In genomic region chr2:92434375-92434745, GRCm38 (mm10) we compare ENCODE assay signal across 8 mouse cellular contexts. TPM values are rescaled to one million over a fixed set of nuclear protein-coding genes. Genes with fewer than 3 reads are reported as not detected.
A peak's percentile ranks its signal among the peaks of the same experiment; 100 is the strongest.
DNase-seq lines count a peak whose midpoint lies in the region; ATAC-seq and TF ChIP-seq lines count a peak whose summit lies in the region.

No protein-coding gene starts in this region.

- WGBS in kidney, postnatal 0 days: 6% methylated on average over 12 of the region's 12 CpGs
- 9% methylated on average over 12 of the region's 12 CpGs for WGBS in embryonic facial prominence, embryonic 11.5 days
- 11% methylated on average over 12 of the region's 12 CpGs for WGBS in limb, embryonic 11.5 days
- WGBS in neural tube, embryonic 13.5 days: 7% methylated on average over 12 of the region's 12 CpGs

- H3K4me2 ChIP-seq in kidney, postnatal 0 days (ENCODE audit: low read length): peak overlapping the region; percentile 83
- H3K4me2 ChIP-seq in embryonic facial prominence, embryonic 11.5 days (ENCODE audit: low read depth, low read length): peak overlapping the region; percentile 74
- H3K4me2 ChIP-seq in limb, embryonic 11.5 days (ENCODE audit: low read depth, severe bottlenecking): peak overlapping the region; percentile 81
- peak overlapping the region; percentile 73 for H3K4me2 ChIP-seq in neural tube, embryonic 13.5 days

- no peak for DNase-seq in kidney, postnatal 0 days (ENCODE audit: low spot score)
- no peak for DNase-seq in kidney, postnatal 25 days
- DNase-seq in embryonic facial prominence, embryonic 11.5 days (ENCODE audit: low spot score): no peak
- DNase-seq in limb, embryonic 11.5 days (ENCODE audit: low spot score): no peak
- no peak for DNase-seq in cerebellum, postnatal 36 days
- no peak for DNase-seq in cerebellum, postnatal 14 days

- no peak for TF ChIP-seq CTCF in kidney, postnatal 0 days (IDR thresholded peaks at IDR 0.05; ENCODE audit: low read depth)

- peaks cover 29% of the 10 kb centered on the region for H3K4me1 ChIP-seq in kidney, postnatal 0 days (replicated peaks; ENCODE audit: insufficient read depth, low read length)
- H3K4me1 ChIP-seq in embryonic facial prominence, embryonic 11.5 days (ENCODE audit: control insufficient read depth, insufficient read depth, low read length): peaks cover 3% of the 10 kb centered on the region; the same call in 1 of the 2 replicates
- H3K4me1 ChIP-seq in limb, embryonic 11.5 days (ENCODE audit: control insufficient read depth, insufficient read depth, low read length): peaks cover 19% of the 10 kb centered on the region
- H3K4me1 ChIP-seq in neural tube, embryonic 13.5 days (replicated peaks): peaks cover 53% of the 10 kb centered on the region

- no peaks in the 10 kb centered on the region for H3K27me3 ChIP-seq in kidney, postnatal 0 days (ENCODE audit: insufficient read depth, low read length)
- H3K27me3 ChIP-seq in embryonic facial prominence, embryonic 11.5 days (ENCODE audit: control insufficient read depth, insufficient read depth, low read length): no peaks in the 10 kb centered on the region
- H3K27me3 ChIP-seq in limb, embryonic 11.5 days (ENCODE audit: control insufficient read depth, insufficient read depth, low read length): peaks cover 2% of the 10 kb centered on the region; the same call in 1 of the 2 replicates
- peaks cover 6% of the 10 kb centered on the region; the same call in 1 of the 2 replicates for H3K27me3 ChIP-seq in neural tube, embryonic 13.5 days

- no peak for ATAC-seq in kidney, postnatal 0 days (replicated peaks; ENCODE audit: low FRiP score, low read depth)
- no peak for ATAC-seq in embryonic facial prominence, embryonic 11.5 days (replicated peaks; ENCODE audit: insufficient number of reproducible peaks, low FRiP score, low TSS enrichment, low read depth)
- no peak for ATAC-seq in limb, embryonic 11.5 days (ENCODE audit: insufficient number of reproducible peaks, low FRiP score, low TSS enrichment, low read depth)
- no peak for ATAC-seq in neural tube, embryonic 13.5 days (ENCODE audit: low read depth)
- ATAC-seq in megakaryocyte-erythroid progenitor cell, adult 5-6 weeks (replicated peaks; ENCODE audit: low FRiP score, low TSS enrichment, poor library complexity, severe bottlenecking): no peak

- H3K36me3 ChIP-seq in kidney, postnatal 0 days (ENCODE audit: insufficient read depth, low read length): no peaks in the 10 kb centered on the region
- no peaks in the 10 kb centered on the region for H3K36me3 ChIP-seq in embryonic facial prominence, embryonic 11.5 days (replicated peaks; ENCODE audit: control insufficient read depth, insufficient read depth, low read depth, low read length)
- H3K36me3 ChIP-seq in limb, embryonic 11.5 days (ENCODE audit: control insufficient read depth, insufficient read depth, low read length): no peaks in the 10 kb centered on the region
- H3K36me3 ChIP-seq in neural tube, embryonic 13.5 days: no peaks in the 10 kb centered on the region

- H3K4me3 ChIP-seq in kidney, postnatal 0 days (replicated peaks; ENCODE audit: low read depth, low read length): peak overlapping the region; percentile 84
- peak overlapping the region; percentile 76 for H3K4me3 ChIP-seq in embryonic facial prominence, embryonic 11.5 days (ENCODE audit: low read depth, low read length)
- H3K4me3 ChIP-seq in limb, embryonic 11.5 days (ENCODE audit: low read depth, low read length): peak overlapping the region; percentile 83
- H3K4me3 ChIP-seq in neural tube, embryonic 13.5 days: peak overlapping the region; percentile 73

- no peaks in the 10 kb centered on the region for H3K9me3 ChIP-seq in kidney, postnatal 0 days (replicated peaks; ENCODE audit: low read length)
- H3K9me3 ChIP-seq in embryonic facial prominence, embryonic 11.5 days (replicated peaks; ENCODE audit: control insufficient read depth, low read length): no peaks in the 10 kb centered on the region
- no peaks in the 10 kb centered on the region for H3K9me3 ChIP-seq in limb, embryonic 11.5 days (ENCODE audit: control insufficient read depth, low read length)
- H3K9me3 ChIP-seq in neural tube, embryonic 13.5 days: no peaks in the 10 kb centered on the region

- H3K27ac ChIP-seq in kidney, postnatal 0 days: no peak overlapping the region
- no peak overlapping the region for H3K27ac ChIP-seq in embryonic facial prominence, embryonic 11.5 days (replicated peaks; ENCODE audit: low read depth, low read length)
- no peak overlapping the region for H3K27ac ChIP-seq in limb, embryonic 11.5 days (replicated peaks; ENCODE audit: low read depth, low read length)
- H3K27ac ChIP-seq in neural tube, embryonic 13.5 days (replicated peaks): peak overlapping the region; percentile 67

- peak overlapping the region; percentile 38; the same call in 1 of the 2 replicates for H3K9ac ChIP-seq in kidney, postnatal 0 days (ENCODE audit: low read depth, low read length)
- peak overlapping the region; percentile 38; the same call in 1 of the 2 replicates for H3K9ac ChIP-seq in embryonic facial prominence, embryonic 11.5 days (replicated peaks; ENCODE audit: low read length)
- peak overlapping the region; percentile 43 for H3K9ac ChIP-seq in limb, embryonic 11.5 days (ENCODE audit: low read length)
- H3K9ac ChIP-seq in neural tube, embryonic 13.5 days: peak overlapping the region; percentile 65

RNA-seq across cellular contexts. Expression of gene Cry2, which starts 0.5 kb away (rescaled TPM):
- polyA plus RNA-seq in kidney, postnatal 0 days (2015; fragmentation: Nextera tagmentation; extraction: Ambion mirVana): 10.1 and 12.8 TPM in 2 replicates
- polyA plus RNA-seq in embryonic facial prominence, embryonic 11.5 days (2014; fragmentation: Nextera tagmentation; extraction: Ambion mirVana): 12.6 and 13.7 TPM in 2 replicates
- polyA plus RNA-seq in limb, embryonic 11.5 days (2014; fragmentation: Nextera tagmentation; extraction: Ambion mirVana): 18.0 and 18.1 TPM in 2 replicates
- polyA plus RNA-seq in neural tube, embryonic 13.5 days (2015; fragmentation: Nextera tagmentation; extraction: Ambion mirVana): 35.9 and 37.7 TPM in 2 replicates
- 16.1 and 21.0 TPM in 2 replicates for total RNA-seq in megakaryocyte-erythroid progenitor cell, adult 5-6 weeks (2014; fragmentation: Nextera tagmentation)
- 8.4 and 9.6 TPM in 2 replicates for total RNA-seq in megakaryocyte-erythroid progenitor cell, adult 5-6 weeks (2017)

RNA-seq across cellular contexts. Expression of gene Slc35c1, which starts 26.0 kb away (rescaled TPM):
- polyA plus RNA-seq in kidney, postnatal 0 days (2015; fragmentation: Nextera tagmentation; extraction: Ambion mirVana): 14.8 and 15.5 TPM in 2 replicates
- polyA plus RNA-seq in embryonic facial prominence, embryonic 11.5 days (2014; fragmentation: Nextera tagmentation; extraction: Ambion mirVana): 6.1 and 8.5 TPM in 2 replicates
- 8.2 and 9.8 TPM in 2 replicates for polyA plus RNA-seq in limb, embryonic 11.5 days (2014; fragmentation: Nextera tagmentation; extraction: Ambion mirVana)
- polyA plus RNA-seq in neural tube, embryonic 13.5 days (2015; fragmentation: Nextera tagmentation; extraction: Ambion mirVana): 12.3 and 13.1 TPM in 2 replicates
- total RNA-seq in megakaryocyte-erythroid progenitor cell, adult 5-6 weeks (2014; fragmentation: Nextera tagmentation): 27.9 and 29.0 TPM in 2 replicates
- 8.4 and 9.6 TPM in 2 replicates for total RNA-seq in megakaryocyte-erythroid progenitor cell, adult 5-6 weeks (2017)

RNA-seq across cellular contexts. Expression of gene Mapk8ip1, which starts 33.3 kb away (rescaled TPM):
- 25.9 and 28.2 TPM in 2 replicates for polyA plus RNA-seq in kidney, postnatal 0 days (2015; fragmentation: Nextera tagmentation; extraction: Ambion mirVana)
- polyA plus RNA-seq in embryonic facial prominence, embryonic 11.5 days (2014; fragmentation: Nextera tagmentation; extraction: Ambion mirVana): 18.8 and 21.9 TPM in 2 replicates
- polyA plus RNA-seq in limb, embryonic 11.5 days (2014; fragmentation: Nextera tagmentation; extraction: Ambion mirVana): 15.1 and 19.9 TPM in 2 replicates
- polyA plus RNA-seq in neural tube, embryonic 13.5 days (2015; fragmentation: Nextera tagmentation; extraction: Ambion mirVana): 138 and 152 TPM in 2 replicates
- not detected in 2 replicates for total RNA-seq in megakaryocyte-erythroid progenitor cell, adult 5-6 weeks (2014; fragmentation: Nextera tagmentation)
- not detected in 2 replicates for total RNA-seq in megakaryocyte-erythroid progenitor cell, adult 5-6 weeks (2017)

RNA-seq across cellular contexts. Expression of gene 1700029I15Rik, which starts 52.0 kb away (rescaled TPM):
- 1.8 and 2.5 TPM in 2 replicates for polyA plus RNA-seq in kidney, postnatal 0 days (2015; fragmentation: Nextera tagmentation; extraction: Ambion mirVana)
- 1.6 and 1.9 TPM in 2 replicates for polyA plus RNA-seq in embryonic facial prominence, embryonic 11.5 days (2014; fragmentation: Nextera tagmentation; extraction: Ambion mirVana)
- 1.2 and 1.9 TPM in 2 replicates for polyA plus RNA-seq in limb, embryonic 11.5 days (2014; fragmentation: Nextera tagmentation; extraction: Ambion mirVana)
- polyA plus RNA-seq in neural tube, embryonic 13.5 days (2015; fragmentation: Nextera tagmentation; extraction: Ambion mirVana): 6.4 TPM in 2 replicates
- total RNA-seq in megakaryocyte-erythroid progenitor cell, adult 5-6 weeks (2014; fragmentation: Nextera tagmentation): 1.2 and 1.5 TPM in 2 replicates
- total RNA-seq in megakaryocyte-erythroid progenitor cell, adult 5-6 weeks (2017): 1.1 and 2.5 TPM in 2 replicates

RNA-seq across cellular contexts. Expression of gene Large2, which starts 59.7 kb away (rescaled TPM):
- polyA plus RNA-seq in kidney, postnatal 0 days (2015; fragmentation: Nextera tagmentation; extraction: Ambion mirVana): 30.6 and 34.3 TPM in 2 replicates
- 5.8 and 6.6 TPM in 2 replicates for polyA plus RNA-seq in embryonic facial prominence, embryonic 11.5 days (2014; fragmentation: Nextera tagmentation; extraction: Ambion mirVana)
- polyA plus RNA-seq in limb, embryonic 11.5 days (2014; fragmentation: Nextera tagmentation; extraction: Ambion mirVana): 11.8 and 13.2 TPM in 2 replicates
- polyA plus RNA-seq in neural tube, embryonic 13.5 days (2015; fragmentation: Nextera tagmentation; extraction: Ambion mirVana): 0.74 and 1.4 TPM in 2 replicates
- total RNA-seq in megakaryocyte-erythroid progenitor cell, adult 5-6 weeks (2014; fragmentation: Nextera tagmentation): not detected in 2 replicates
- not detected in 2 replicates for total RNA-seq in megakaryocyte-erythroid progenitor cell, adult 5-6 weeks (2017)
